Mouse (Mus musculus) E14TG2a.4 (cell line): ENCODE measurements around the gene Olfr194.
"Not testable (repeated sequence)": the region's sequence is repeated elsewhere in the genome, so short reads cannot be mapped to it uniquely, and the experiment has no call there.

Experiments used
- CTCF ChIP-seq: conservative IDR thresholded peaks from 2 replicates; pipeline ENCODE4 v1.5.1; 2014; ENCODE audit warnings: low read length
- NANOG ChIP-seq: IDR thresholded peaks from 2 replicates; pipeline ENCODE4 v1.6.1; 2014; ENCODE audit warnings: borderline replicate concordance, low read length, mixed read lengths
- POU5F1 ChIP-seq: IDR thresholded peaks from 2 replicates; pipeline ENCODE4 v1.6.1; 2014; ENCODE audit warnings: low read length, borderline replicate concordance

GRCm38 (mm10) chr16:59089722-59090121, 31.1 kb downstream of the Olfr194 start, which contains the start of gene Olfr191:
- not testable (repeated sequence) for TF ChIP-seq CTCF, POU5F1
- TF ChIP-seq NANOG = peak; percentile 34; the same call in 1 of the 2 replicates
